Mouse (Mus musculus) ES-Bruce4 (cell line): ENCODE data around the gene Nhsl1. TPM values are rescaled to one million over a fixed set of nuclear protein-coding genes. Genes with fewer than 3 reads are reported as not detected.

Experiments used
- H3K27ac ChIP-seq: 2 replicates; pipeline ENCODE4 v1.5.1; 2012; ENCODE audit warnings: low read length, inconsistent platforms; ENCODE audit not compliant: insufficient read depth
- H3K27me3 ChIP-seq: 2 replicates; pipeline ENCODE4 v1.6.1; 2012; ENCODE audit warnings: mild to moderate bottlenecking, low read length, inconsistent platforms; ENCODE audit not compliant: control insufficient read depth, poor library complexity, insufficient read depth, severe bottlenecking
- H3K36me3 ChIP-seq: 2 replicates; pipeline ENCODE4 v1.6.1; 2012; ENCODE audit warnings: inconsistent platforms, mild to moderate bottlenecking, low read length, moderate library complexity; ENCODE audit not compliant: control insufficient read depth, poor library complexity, insufficient read depth, severe bottlenecking
- H3K4me1 ChIP-seq: one replicate; pipeline ENCODE4 v1.8.1; 2011; ENCODE audit warnings: low read length; ENCODE audit not compliant: control insufficient read depth, insufficient read depth
- H3K4me3 ChIP-seq: 2 replicates; pipeline ENCODE4 v1.5.1; 2011; ENCODE audit warnings: low read depth, mild to moderate bottlenecking, low read length
- H3K9ac ChIP-seq: 2 replicates; pipeline ENCODE4 v1.6.1; 2012; ENCODE audit warnings: low read depth, mild to moderate bottlenecking, inconsistent platforms; ENCODE audit not compliant: poor library complexity, severe bottlenecking
- H3K9me3 ChIP-seq: replicated peaks from 2 replicates; pipeline ENCODE4 v1.6.1; 2012; ENCODE audit warnings: mild to moderate bottlenecking, low read length, inconsistent platforms; ENCODE audit not compliant: control insufficient read depth, poor library complexity, insufficient read depth, severe bottlenecking
- CTCF ChIP-seq: IDR thresholded peaks from one replicate; pipeline ENCODE4 v1.8.1; 2011; ENCODE audit warnings: low read depth, low read length
- EP300 ChIP-seq: IDR thresholded peaks from 2 replicates; pipeline ENCODE4 v1.6.1; 2011; ENCODE audit warnings: low read depth, low read length; ENCODE audit not compliant: insufficient read depth
- POLR2A ChIP-seq: IDR thresholded peaks from one replicate; pipeline ENCODE4 v1.8.1; 2011; ENCODE audit warnings: low read length; ENCODE audit not compliant: insufficient read depth
- polyA plus RNA-seq: library from polyadenylated mRNA; stranded (reverse); fragments of >200 nt; gene quantifications from 2 replicates; pipeline ENCODE4 v1.2.4, GENCODE M21; 2011; ENCODE audit warnings: low read depth; ENCODE audit not compliant: missing spikeins, insufficient read depth, insufficient read length

The Nhsl1 gene
- polyA plus RNA-seq, 1 experiment = 26.9 TPM

DNA sequence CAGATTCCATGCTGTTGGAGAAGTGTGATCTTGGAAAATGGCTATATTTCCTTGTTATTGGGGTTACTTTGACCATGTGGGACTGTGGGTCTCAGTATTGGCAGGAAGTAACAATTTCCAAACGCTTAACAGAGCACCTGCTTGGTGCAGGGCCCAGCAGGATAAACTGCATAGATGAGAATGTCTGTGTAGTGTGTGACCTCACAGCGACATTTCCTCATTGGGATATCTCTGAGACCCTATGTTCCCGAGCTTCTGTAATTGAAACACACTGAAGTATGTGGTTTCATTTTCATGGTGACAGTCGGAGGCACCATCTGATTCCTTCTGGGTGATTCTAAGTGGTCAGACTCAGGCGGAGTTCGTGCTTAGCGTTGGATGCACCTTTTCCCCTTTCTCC lies 75.5 kb downstream of the Nhsl1 start:
- H3K9me3 ChIP-seq = no peaks in the 10 kb centered on the region

DNA sequence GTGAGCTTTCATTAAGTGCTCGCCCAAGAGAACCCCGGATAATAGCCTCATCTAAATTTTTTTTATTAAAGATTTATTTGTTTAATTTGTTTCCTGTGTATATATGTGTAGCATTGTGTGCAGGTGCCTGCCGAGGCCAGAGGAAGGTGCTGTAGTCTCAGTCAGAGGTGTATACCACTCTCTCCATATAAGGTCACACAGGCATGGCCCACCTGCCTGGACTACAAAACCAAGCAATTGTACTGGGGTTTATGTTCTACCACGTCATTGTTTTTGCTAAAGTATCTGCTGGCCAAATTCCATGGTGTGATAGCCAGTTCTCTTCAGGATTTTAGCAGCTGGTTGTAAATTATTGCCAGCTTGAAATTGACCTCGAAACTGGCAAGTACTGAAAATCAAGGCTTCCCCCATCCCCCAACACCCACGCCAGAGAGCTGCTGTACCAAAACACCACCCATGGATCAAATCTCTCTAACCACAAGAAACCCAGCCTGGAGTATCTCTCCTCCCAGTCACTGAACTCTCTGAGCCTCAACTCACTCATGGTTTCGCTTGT lies 81.4 kb downstream of the Nhsl1 start:
- TF ChIP-seq CTCF (peak; percentile 9), EP300 (no peak)
- no peak overlapping the region for H3K9ac ChIP-seq
- no peaks in the 10 kb centered on the region for H3K27me3 ChIP-seq
- no peaks in the 10 kb centered on the region for H3K36me3 ChIP-seq
- H3K9me3 ChIP-seq = no peaks in the 10 kb centered on the region
- H3K27ac ChIP-seq = no peak overlapping the region; the same call in 1 of the 2 replicates
- no peaks in the 10 kb centered on the region for H3K4me1 ChIP-seq
- no peak overlapping the region for H3K4me3 ChIP-seq

More for the DNA sequence above, 75.5 kb downstream of the Nhsl1 start:
- H3K36me3 ChIP-seq = no peaks in the 10 kb centered on the region
- no peak overlapping the region for H3K4me3 ChIP-seq
- no peaks in the 10 kb centered on the region for H3K27me3 ChIP-seq
- TF ChIP-seq CTCF (no peak), POLR2A (no peak), EP300 (no peak)
- H3K9ac ChIP-seq = no peak overlapping the region
- H3K27ac ChIP-seq = no peak overlapping the region
- H3K4me1 ChIP-seq = no peaks in the 10 kb centered on the region

DNA sequence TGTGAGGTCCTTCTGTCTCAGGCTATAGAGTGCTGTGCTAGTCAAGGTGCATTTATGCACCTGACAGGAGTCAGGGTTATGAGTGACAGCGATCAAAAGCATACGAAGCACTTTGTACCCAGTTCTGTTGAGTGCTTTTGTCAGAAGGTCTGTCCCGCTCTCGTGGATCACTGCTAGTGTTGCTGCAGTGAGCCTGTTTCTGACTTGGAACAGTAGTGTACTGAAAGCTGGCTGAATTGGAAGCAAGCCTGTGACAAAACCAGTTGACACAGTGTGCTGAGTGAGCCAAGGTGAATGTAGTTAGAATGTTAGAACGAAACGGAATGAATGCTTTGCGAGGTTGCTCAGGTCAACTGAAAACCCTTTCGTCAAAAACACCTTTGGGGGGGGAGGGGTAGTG lies 82.2 kb downstream of the Nhsl1 start:
- Histone ChIP-seq H3K27ac (no peak overlapping the region), H3K9ac (no peak overlapping the region), H3K27me3 (no peaks in the 10 kb centered on the region), H3K4me3 (no peak overlapping the region), H3K36me3 (no peaks in the 10 kb centered on the region), H3K9me3 (no peaks in the 10 kb centered on the region), H3K4me1 (no peaks in the 10 kb centered on the region)
- TF ChIP-seq EP300 (no peak), POLR2A (no peak), CTCF (no peak)

DNA sequence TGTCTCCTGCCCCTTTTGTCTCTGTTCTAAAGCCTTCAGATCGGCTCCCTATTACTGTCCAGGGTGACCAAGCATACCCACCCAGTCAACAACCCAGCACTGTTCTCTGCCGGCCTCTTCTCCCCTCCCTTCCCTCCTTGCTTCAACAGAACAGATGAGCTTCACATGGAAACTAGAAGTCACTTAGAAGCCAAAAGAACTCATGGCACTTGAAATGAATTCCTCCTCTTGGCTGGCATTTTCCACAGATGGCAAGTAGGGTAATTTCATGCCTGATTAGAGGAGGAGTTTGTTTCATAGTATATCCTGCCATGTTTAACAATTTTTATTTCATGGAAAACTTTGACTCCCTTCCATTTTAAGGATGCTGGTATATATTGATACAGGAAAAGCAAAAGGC lies 85.2 kb downstream of the Nhsl1 start:
- no peaks in the 10 kb centered on the region for H3K36me3 ChIP-seq
- no peak overlapping the region for H3K9ac ChIP-seq
- no peak overlapping the region for H3K4me3 ChIP-seq
- H3K27ac ChIP-seq = no peak overlapping the region
- no peaks in the 10 kb centered on the region for H3K9me3 ChIP-seq
- no peaks in the 10 kb centered on the region for H3K27me3 ChIP-seq
- H3K4me1 ChIP-seq = no peaks in the 10 kb centered on the region
- no peak for TF ChIP-seq EP300
- no peak for TF ChIP-seq POLR2A
- TF ChIP-seq CTCF = no peak

DNA sequence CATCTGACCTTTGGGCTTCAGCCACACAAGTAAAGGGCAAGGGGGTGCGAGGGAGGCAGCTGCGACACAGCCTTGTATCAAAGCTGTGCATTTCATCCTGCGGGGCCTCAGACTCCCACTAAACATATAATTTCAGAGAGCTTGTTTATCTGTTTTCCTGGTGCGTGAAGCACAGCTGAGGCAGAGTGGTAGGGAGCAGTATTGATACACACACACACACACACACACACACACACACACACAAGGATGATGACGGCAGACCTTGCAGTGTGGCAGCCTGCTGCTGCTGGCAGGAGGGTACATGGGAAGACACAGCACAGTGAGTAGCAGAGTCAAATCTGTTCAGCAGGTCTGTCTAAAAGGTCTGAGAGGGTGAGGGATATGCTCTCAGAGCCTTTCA lies 85.9 kb downstream of the Nhsl1 start:
- Histone ChIP-seq H3K27me3 (no peaks in the 10 kb centered on the region), H3K36me3 (no peaks in the 10 kb centered on the region), H3K27ac (no peak overlapping the region), H3K4me1 (no peaks in the 10 kb centered on the region), H3K9me3 (no peaks in the 10 kb centered on the region), H3K9ac (no peak overlapping the region), H3K4me3 (no peak overlapping the region)
- TF ChIP-seq CTCF = no peak
- no peak for TF ChIP-seq EP300
- TF ChIP-seq POLR2A = no peak

DNA sequence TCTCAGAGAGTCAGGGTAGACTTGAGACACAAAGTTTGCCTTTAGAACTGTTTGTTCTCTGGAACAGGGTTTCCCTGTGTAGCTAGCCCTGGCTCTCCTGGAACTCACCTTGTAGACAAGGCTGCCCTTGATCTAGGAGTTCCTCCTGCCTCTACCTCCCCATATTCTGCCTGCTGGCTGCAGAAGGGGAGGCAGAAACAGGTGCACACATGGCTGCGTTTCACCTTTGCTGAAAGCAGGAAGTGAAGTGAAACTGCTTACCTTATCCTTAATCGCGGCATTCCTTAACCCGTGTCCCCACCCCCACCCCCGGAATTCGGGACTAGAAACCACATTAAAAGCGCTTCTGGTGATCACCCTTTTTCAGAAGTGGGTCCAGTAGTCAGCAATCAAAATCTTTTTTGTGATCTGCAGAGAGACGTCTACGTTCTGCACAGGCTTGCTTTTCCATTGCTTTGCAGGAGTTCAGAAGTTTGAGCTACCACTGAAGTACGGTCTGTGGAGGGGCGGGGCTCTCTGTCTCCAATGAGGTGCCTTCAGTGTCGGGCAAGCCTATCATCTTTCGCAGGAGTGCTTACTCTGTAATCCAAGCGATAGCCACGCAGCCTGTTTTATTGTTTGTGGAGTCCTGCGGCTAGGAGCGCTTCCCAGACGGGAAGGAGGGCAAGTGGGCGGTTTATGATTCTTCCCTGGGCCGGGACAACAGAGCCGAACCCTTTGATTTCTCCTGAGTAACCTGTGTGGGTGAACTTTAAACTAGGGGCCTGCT lies 88.5 kb downstream of the Nhsl1 start:
- H3K4me3 ChIP-seq = peak overlapping the region; percentile 48
- no peaks in the 10 kb centered on the region for H3K9me3 ChIP-seq
- H3K9ac ChIP-seq = peak overlapping the region; percentile 51
- H3K27ac ChIP-seq = peak overlapping the region; percentile 9
- H3K27me3 ChIP-seq = no peaks in the 10 kb centered on the region
- H3K4me1 ChIP-seq = peaks cover 5% of the 10 kb centered on the region
- TF ChIP-seq CTCF (no peak), POLR2A (peak; percentile 47)
- H3K36me3 ChIP-seq = no peaks in the 10 kb centered on the region
